Mouse (Mus musculus) testis, adult 2 months (tissue): Measurements from ENCODE around the gene Suclg2.

ENCODE experiments used
- CTCF ChIP-seq: fragments of 200-500 bp; IDR thresholded peaks from 2 replicates; pipeline ENCODE4 v1.5.1; 2012; ENCODE audit warnings: low read depth, mild to moderate bottlenecking, inconsistent platforms, low read length, moderate library complexity; ENCODE audit not compliant: control insufficient read depth, insufficient read depth, insufficient replicate concordance
- POLR2A ChIP-seq: fragments of 200-500 bp; IDR thresholded peaks from 2 replicates; pipeline ENCODE4 v1.6.1; 2012; ENCODE audit warnings: low read depth, mild to moderate bottlenecking, inconsistent platforms, low read length, moderate library complexity; ENCODE audit not compliant: control insufficient read depth

DNA sequence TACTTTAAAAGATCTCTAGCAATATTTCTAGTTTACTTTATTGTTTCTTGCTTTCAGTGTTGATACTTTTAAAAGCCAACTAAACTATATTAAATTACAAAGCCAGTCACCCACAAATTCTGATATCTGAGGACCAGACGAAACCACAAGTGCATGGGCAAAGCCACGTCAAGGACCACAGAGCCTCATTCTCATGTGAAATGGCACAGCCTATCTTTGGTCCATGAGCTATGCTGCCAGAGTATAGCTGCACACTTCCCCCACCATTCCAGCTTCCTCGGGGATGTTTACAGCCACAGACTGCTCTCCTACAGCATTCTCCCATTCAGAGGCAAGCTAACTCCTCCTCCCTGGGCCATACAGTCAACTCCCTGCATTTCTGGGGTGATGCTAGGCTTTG lies 136.7 kb downstream of the Suclg2 start:
- TF ChIP-seq CTCF (no peak), POLR2A (no peak)
